Mouse (Mus musculus) T-helper 17 cell (primary cell): ENCODE measurements at regions not wholly inside any gene's neighbourhood (a gene's known extent, or its start where the extent isn't known, plus 50 kb on each side); places are given as distances from the start of the nearest gene placed in this dataset.

Experiments used
- in situ Hi-C, 2 experiments: fragments of 300-600 bp; cut with MboI, MseI; formaldehyde crosslinking; loops; 1 replicate in 1 of 2; 2 replicates in 1 of 2; pipeline ENCODE4 v1.15.1; 2025; ENCODE audit warnings: high pct_unique_total_duplicates in 2 of 2

GRCm38 (mm10) chr2:45389902-45390492 lies 272.8 kb upstream of the Zeb2 start:
- in situ Hi-C loops: no loop called here

DNA sequence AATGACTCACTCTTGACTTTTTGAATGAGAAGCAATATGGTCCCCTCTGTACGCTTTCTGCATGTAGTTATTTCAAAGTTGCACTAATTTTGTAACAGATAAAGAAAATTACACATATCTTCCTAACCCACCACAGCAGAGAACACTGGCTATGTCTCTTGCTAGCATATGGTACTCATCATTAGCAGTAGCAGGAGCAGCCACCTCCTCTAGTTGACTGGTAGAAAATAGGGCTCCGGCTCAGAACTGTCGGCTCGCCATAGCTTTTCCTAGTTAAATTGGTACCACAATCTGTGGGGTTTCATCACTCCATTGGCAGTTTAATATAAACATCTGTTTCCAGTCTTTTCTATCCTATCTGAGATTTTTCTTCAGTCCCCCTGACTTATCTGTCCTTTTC lies 254.1 kb upstream of the Zeb2 start:
- in situ Hi-C loops: no loop called here

DNA sequence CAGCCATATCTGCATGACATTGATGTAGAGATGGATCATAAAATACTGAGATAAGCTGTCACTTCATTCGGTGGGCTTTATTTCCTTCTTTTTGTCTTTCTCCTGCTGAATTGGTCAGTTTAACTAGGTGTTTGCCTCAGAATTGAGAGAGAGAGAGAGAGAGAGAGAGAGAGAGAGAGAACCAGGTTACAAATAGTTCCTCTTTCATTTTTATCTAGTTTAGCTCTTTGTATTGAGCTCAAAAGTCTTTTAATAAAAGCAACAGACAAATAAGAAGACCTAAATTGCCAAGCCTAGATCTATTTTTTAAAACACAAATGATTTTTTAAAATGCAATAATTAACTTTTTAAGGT lies 253.4 kb upstream of the Zeb2 start:
- in situ Hi-C loops: no loop called here

- in situ Hi-C loops: no loop called here
Observed at GRCm38 (mm10) chr2:45369914-45370614, 252.9 kb upstream of the Zeb2 start.

- in situ Hi-C loops: no loop called here
Observed at GRCm38 (mm10) chr2:45369432-45369831, 252.2 kb upstream of the Zeb2 start.

GRCm38 (mm10) chr2:45367436-45368193 lies 250.4 kb upstream of the Zeb2 start:
- in situ Hi-C loops: no loop called here

- in situ Hi-C loops: no loop called here
Observed at GRCm38 (mm10) chr2:45357266-45357665, 240.1 kb upstream of the Zeb2 start.

GRCm38 (mm10) chr2:45356558-45357170 lies 239.5 kb upstream of the Zeb2 start:
- in situ Hi-C loops: no loop called here

DNA sequence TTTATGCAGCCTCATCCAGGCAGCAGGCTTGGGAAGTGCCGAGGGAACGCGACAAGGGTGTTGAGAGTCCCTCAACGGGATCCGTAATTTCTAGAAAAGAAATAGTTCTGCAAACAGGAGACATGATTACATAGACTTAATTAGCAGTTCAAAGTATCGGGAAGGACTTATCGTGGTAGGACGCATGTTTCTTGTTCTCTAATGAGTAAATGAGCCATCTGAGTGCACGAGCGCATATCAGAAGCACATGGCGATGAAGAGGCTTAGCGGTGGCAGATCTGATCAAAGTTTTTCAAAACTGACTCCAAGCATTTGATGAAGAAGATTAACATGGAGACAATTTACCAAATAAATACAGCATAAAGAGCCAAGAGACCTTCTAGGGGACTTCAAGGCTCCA lies 238.8 kb upstream of the Zeb2 start:
- in situ Hi-C loops: no loop called here

DNA sequence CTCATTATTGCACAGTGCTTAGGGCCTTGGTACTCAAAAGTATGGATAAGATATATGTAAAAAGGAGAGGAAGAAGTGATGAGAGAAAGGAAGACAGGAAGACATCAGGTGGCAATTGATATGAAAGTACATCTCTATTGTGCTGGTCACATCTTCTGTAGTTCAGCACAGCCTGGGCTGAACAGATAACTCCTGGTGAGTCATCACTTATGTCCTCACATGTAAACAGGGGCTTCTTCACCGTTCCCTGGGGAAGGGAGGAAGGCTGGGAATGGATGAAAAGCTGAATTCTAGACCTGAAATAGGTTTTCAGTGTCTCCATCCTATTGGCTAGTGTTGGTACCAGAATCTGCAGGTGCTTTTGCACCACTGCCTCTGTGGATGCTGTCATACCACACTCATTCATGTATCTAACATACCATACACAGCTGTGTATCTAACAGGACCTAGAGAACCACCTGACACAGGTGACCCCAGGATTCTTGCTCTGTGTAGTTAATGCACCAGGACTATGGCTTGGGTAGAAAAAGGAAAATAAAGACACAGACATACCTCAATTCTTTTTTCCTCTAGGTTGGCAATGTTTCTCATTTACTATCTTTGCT lies 234.4 kb upstream of the Zeb2 start:
- in situ Hi-C loops: no loop called here

- in situ Hi-C loops: no loop called here
Observed at GRCm38 (mm10) chr2:45346358-45346757, 229.2 kb upstream of the Zeb2 start.

GRCm38 (mm10) chr2:45339866-45340265 lies 222.7 kb upstream of the Zeb2 start:
- in situ Hi-C loops: no loop called here

DNA sequence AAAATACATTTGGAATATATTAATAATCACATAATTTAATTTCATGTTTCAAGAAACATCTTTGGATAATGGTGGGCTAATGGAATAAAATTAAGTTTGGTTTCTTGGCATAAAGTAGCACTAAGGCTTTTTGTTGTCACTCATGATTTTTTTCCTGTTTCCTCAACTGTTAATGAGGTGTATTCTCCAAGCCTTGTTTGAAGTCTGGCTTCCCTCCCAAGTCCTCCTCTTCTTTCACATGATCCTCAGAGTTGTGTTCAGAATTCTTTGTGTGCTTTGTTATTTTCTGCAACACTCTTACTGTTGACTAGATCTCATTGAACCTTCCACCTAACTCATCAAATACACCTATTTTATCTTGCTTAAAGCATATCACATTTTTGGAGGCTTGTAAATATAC lies 221.6 kb upstream of the Zeb2 start:
- in situ Hi-C loops: no loop called here

GRCm38 (mm10) chr2:45316945-45317565 lies 199.9 kb upstream of the Zeb2 start:
- in situ Hi-C loops: no loop called here

DNA sequence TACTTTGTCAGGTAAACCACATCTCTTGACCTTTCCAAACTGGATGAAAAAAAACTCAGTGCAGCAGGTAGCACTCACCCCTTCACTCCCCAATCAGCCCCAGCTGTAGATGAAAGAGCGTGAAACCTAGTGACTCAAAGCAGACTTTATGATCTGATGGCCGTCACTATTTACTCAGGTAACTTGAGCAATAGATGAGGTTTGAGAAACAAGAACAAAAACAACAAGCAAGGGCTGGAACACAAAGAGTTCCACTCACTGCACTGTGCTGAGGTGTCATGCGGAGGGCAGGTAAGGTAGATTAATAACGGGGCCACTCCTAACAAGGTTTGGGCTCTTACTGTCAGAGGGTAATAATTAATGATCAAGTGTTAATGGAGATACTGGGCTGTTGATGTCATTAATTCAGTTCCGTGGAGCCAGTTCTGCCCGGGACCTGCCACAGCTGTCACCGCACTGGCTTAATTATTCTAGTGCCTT lies 170.4 kb upstream of the Zeb2 start:
- in situ Hi-C loops: no loop called here

DNA sequence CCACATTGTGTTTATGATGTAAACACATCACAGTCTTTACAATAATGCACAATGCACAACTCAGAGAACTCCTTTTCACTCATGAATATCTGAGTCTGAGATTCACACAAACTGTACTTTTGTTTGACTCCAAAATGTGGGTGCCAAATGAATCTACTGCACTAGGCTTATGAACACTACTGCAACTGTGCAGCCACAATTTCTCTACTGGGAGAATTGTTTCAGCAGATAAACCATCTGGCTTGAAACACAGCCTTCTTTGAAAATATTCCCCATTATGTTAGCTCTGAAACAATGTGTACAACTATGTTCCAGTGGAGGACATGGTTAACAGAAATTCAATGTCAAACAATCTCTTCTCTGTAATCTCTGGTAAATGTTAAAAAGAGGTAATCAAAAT lies 166.6 kb upstream of the Zeb2 start:
- in situ Hi-C loops: no loop called here

GRCm38 (mm10) chr2:45279490-45279889 lies 162.3 kb upstream of the Zeb2 start:
- in situ Hi-C loops: no loop called here

GRCm38 (mm10) chr2:45277602-45278001 lies 160.4 kb upstream of the Zeb2 start:
- in situ Hi-C loops: no loop called here

DNA sequence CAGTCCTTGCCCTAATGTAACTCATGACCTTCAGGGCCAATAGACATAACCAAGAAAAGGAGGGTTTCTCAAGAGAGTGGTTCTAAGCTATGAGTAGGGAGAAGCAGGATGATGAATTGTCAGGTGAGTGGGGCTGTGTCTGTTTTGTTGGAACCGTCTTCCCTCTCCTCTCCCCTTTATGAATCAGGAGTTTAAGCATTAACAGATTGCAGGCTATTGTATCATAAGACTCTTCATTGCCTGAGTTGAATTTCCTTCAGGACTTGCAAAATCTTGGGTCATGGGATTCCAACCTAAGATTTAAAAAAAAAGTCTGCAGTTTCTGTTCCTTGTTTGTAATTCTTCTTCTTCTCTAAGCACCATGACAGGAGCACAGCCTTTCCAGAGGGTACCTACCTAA lies 159.5 kb upstream of the Zeb2 start:
- in situ Hi-C loops: no loop called here

DNA sequence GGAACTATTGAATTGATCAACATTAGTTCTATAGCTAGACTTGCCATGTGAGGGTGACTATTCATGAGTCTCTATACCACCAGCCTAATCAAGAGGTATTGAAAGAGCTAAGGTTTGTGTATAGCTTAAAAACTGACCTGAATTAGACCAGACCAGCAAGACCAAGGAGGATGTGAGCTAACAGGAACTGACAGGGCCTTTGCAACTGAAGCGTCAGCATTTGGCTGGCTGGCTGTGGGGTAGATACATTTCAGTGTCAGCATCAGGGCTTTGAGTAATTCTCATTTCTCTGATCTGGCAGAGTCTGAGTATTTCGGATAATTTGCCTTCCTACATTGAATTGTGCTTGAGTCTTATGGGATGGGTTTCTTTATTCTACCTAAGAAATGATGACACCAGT lies 152.8 kb upstream of the Zeb2 start:
- in situ Hi-C loops: no loop called here

- in situ Hi-C loops: no loop called here
Observed at GRCm38 (mm10) chr2:45265819-45266218, 148.6 kb upstream of the Zeb2 start.

DNA sequence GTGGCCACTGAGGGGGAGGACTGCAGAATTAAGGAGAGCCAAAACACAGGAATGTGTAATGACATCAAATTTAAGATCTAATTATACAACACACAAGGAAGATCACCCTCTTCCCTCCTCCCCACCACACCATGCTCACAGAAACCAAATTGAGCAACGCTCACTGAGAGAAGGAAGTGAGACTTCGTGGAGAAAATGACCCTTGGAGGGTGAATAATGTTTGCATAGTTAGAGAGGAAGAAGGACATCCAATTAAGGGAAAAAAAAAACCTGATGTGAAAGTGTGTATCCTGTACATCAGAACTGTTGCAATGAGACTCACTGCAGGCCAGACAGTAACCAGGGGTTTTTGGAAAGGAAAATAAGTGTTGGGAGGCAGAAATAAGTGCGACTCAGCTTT lies 144.8 kb upstream of the Zeb2 start:
- in situ Hi-C loops: no loop called here
